Mouse (Mus musculus): Measurements from ENCODE around the gene Nol3. TPM values are rescaled to one million over a fixed set of nuclear protein-coding genes. Genes with fewer than 3 reads are reported as not detected.

The Nol3 gene
- total and polyA plus RNA-seq, 3 experiments: 0.63 to 0.89 TPM; not detected in 1

Other genes starting within 250 kb of the Nol3 start
- not detected in 2 replicates for gene Ces3a, start 227.5 kb upstream of the Nol3 start, total RNA-seq (2012; rRNA removed)
- not detected for gene Ces3a, start 227.5 kb upstream of the Nol3 start, polyA plus RNA-seq (2012; ENCODE audit: insufficient read depth in 1 of 2, insufficient read length in 2 of 2, low read depth in 1 of 2, low replicate concordance in 2 of 2, missing spikeins in 1 of 2)
- gene Ces3b, start 192.4 kb upstream of the Nol3 start, total RNA-seq (2012; rRNA removed): not detected in 2 replicates
- gene Ces3b, start 192.4 kb upstream of the Nol3 start, polyA plus RNA-seq (2012; ENCODE audit: insufficient read depth in 1 of 2, insufficient read length in 2 of 2, low read depth in 1 of 2, low replicate concordance in 2 of 2, missing spikeins in 1 of 2): not detected
- not detected in 2 replicates for gene Ces4a, start 144.3 kb upstream of the Nol3 start, total RNA-seq (2012; rRNA removed)
- gene Ces4a, start 144.3 kb upstream of the Nol3 start, polyA plus RNA-seq (2012; ENCODE audit: insufficient read depth in 1 of 2, insufficient read length in 2 of 2, low read depth in 1 of 2, low replicate concordance in 2 of 2, missing spikeins in 1 of 2): not detected
- gene Cbfb, start 105.5 kb upstream of the Nol3 start, total RNA-seq (2012; rRNA removed): 32.5 and 40.6 TPM in 2 replicates
- gene Cbfb, start 105.5 kb upstream of the Nol3 start, polyA plus RNA-seq (2012; ENCODE audit: insufficient read depth in 1 of 2, insufficient read length in 2 of 2, low read depth in 1 of 2, low replicate concordance in 2 of 2, missing spikeins in 1 of 2): 10 to 100 TPM in 1 of 2 experiments, not detected in 1; 37.9 TPM
- 16.0 and 18.3 TPM in 2 replicates for gene D230025D16Rik, start 51.0 kb upstream of the Nol3 start, total RNA-seq (2012; rRNA removed)
- gene D230025D16Rik, start 51.0 kb upstream of the Nol3 start, polyA plus RNA-seq (2012; ENCODE audit: insufficient read depth in 1 of 2, insufficient read length in 2 of 2, low read depth in 1 of 2, low replicate concordance in 2 of 2, missing spikeins in 1 of 2): 10 to 100 TPM in 1 of 2 experiments, not detected in 1; 22.4 TPM
- gene B3gnt9, start 21.0 kb upstream of the Nol3 start, total RNA-seq (2012; rRNA removed): 2.7 and 2.8 TPM in 2 replicates
- 1 to 10 TPM in 1 of 2 experiments, not detected in 1; 4.7 TPM for gene B3gnt9, start 21.0 kb upstream of the Nol3 start, polyA plus RNA-seq (2012; ENCODE audit: insufficient read depth in 1 of 2, insufficient read length in 2 of 2, low read depth in 1 of 2, low replicate concordance in 2 of 2, missing spikeins in 1 of 2)
- 29.0 and 31.0 TPM in 2 replicates for gene Tradd, start 11.5 kb upstream of the Nol3 start, total RNA-seq (2012; rRNA removed)
- 10 to 100 TPM in 1 of 2 experiments, not detected in 1; 33.5 TPM for gene Tradd, start 11.5 kb upstream of the Nol3 start, polyA plus RNA-seq (2012; ENCODE audit: insufficient read depth in 1 of 2, insufficient read length in 2 of 2, low read depth in 1 of 2, low replicate concordance in 2 of 2, missing spikeins in 1 of 2)
- gene Fbxl8, start 11.5 kb upstream of the Nol3 start, total RNA-seq (2012; rRNA removed): 4.1 and 4.8 TPM in 2 replicates
- gene Fbxl8, start 11.5 kb upstream of the Nol3 start, polyA plus RNA-seq (2012; ENCODE audit: insufficient read depth in 1 of 2, insufficient read length in 2 of 2, low read depth in 1 of 2, low replicate concordance in 2 of 2, missing spikeins in 1 of 2): 1 to 10 TPM in 1 of 2 experiments, not detected in 1; 7.2 TPM
- gene Hsf4, start 6.3 kb upstream of the Nol3 start, total RNA-seq (2012; rRNA removed): 1.4 and 1.7 TPM in 2 replicates
- gene Hsf4, start 6.3 kb upstream of the Nol3 start, polyA plus RNA-seq (2012; ENCODE audit: insufficient read depth in 1 of 2, insufficient read length in 2 of 2, low read depth in 1 of 2, low replicate concordance in 2 of 2, missing spikeins in 1 of 2): 1 to 10 TPM in 1 of 2 experiments, not detected in 1; 7.1 TPM
- gene 4931428F04Rik, start 13.7 kb downstream of the Nol3 start, total RNA-seq (2012; rRNA removed): 5.6 and 8.2 TPM in 2 replicates
- gene 4931428F04Rik, start 13.7 kb downstream of the Nol3 start, polyA plus RNA-seq (2012; ENCODE audit: insufficient read depth in 1 of 2, insufficient read length in 2 of 2, low read depth in 1 of 2, low replicate concordance in 2 of 2, missing spikeins in 1 of 2): 10 to 100 TPM in 1 of 2 experiments, not detected in 1; 13.0 TPM
- 0.56 and 0.69 TPM in 2 replicates for gene Exoc3l, start 20.0 kb downstream of the Nol3 start, total RNA-seq (2012; rRNA removed)
- gene Exoc3l, start 20.0 kb downstream of the Nol3 start, polyA plus RNA-seq (2012; ENCODE audit: insufficient read depth in 1 of 2, insufficient read length in 2 of 2, low read depth in 1 of 2, low replicate concordance in 2 of 2, missing spikeins in 1 of 2): 1 to 10 TPM in 1 of 2 experiments, not detected in 1; 2.0 TPM
- 95.9 and 98.5 TPM in 2 replicates for gene E2f4, start 21.5 kb downstream of the Nol3 start, total RNA-seq (2012; rRNA removed)
- gene E2f4, start 21.5 kb downstream of the Nol3 start, polyA plus RNA-seq (2012; ENCODE audit: insufficient read depth in 1 of 2, insufficient read length in 2 of 2, low read depth in 1 of 2, low replicate concordance in 2 of 2, missing spikeins in 1 of 2): 100 to 1,000 TPM in 1 of 2 experiments, 10 to 100 TPM in 1; 97.9 to 313 TPM
- gene Elmo3, start 29.5 kb downstream of the Nol3 start, total RNA-seq (2012; rRNA removed): 1.0 and 1.3 TPM in 2 replicates
- gene Elmo3, start 29.5 kb downstream of the Nol3 start, polyA plus RNA-seq (2012; ENCODE audit: insufficient read depth in 1 of 2, insufficient read length in 2 of 2, low read depth in 1 of 2, low replicate concordance in 2 of 2, missing spikeins in 1 of 2): 1 to 10 TPM in 1 of 2 experiments, not detected in 1; 2.9 TPM
- 2.6 and 3.2 TPM in 2 replicates for gene Lrrc29, start 50.1 kb downstream of the Nol3 start, total RNA-seq (2012; rRNA removed)
- gene Lrrc29, start 50.1 kb downstream of the Nol3 start, polyA plus RNA-seq (2012; ENCODE audit: insufficient read depth in 1 of 2, insufficient read length in 2 of 2, low read depth in 1 of 2, low replicate concordance in 2 of 2, missing spikeins in 1 of 2): 1 to 10 TPM in 1 of 2 experiments, not detected in 1; 6.1 TPM
- 123 and 149 TPM in 2 replicates for gene Tmem208, start 50.2 kb downstream of the Nol3 start, total RNA-seq (2012; rRNA removed)
- gene Tmem208, start 50.2 kb downstream of the Nol3 start, polyA plus RNA-seq (2012; ENCODE audit: insufficient read depth in 1 of 2, insufficient read length in 2 of 2, low read depth in 1 of 2, low replicate concordance in 2 of 2, missing spikeins in 1 of 2): 10 to 100 TPM in 1 of 2 experiments, not detected in 1; 94.5 TPM
- 2.5 and 2.8 TPM in 2 replicates for gene Fhod1, start 71.8 kb downstream of the Nol3 start, total RNA-seq (2012; rRNA removed)
- 10 to 100 TPM in 1 of 2 experiments, not detected in 1; 10.9 TPM for gene Fhod1, start 71.8 kb downstream of the Nol3 start, polyA plus RNA-seq (2012; ENCODE audit: insufficient read depth in 1 of 2, insufficient read length in 2 of 2, low read depth in 1 of 2, low replicate concordance in 2 of 2, missing spikeins in 1 of 2)
- gene Slc9a5, start 72.7 kb downstream of the Nol3 start, total RNA-seq (2012; rRNA removed): 0.12 and 0.20 TPM in 2 replicates
- gene Slc9a5, start 72.7 kb downstream of the Nol3 start, polyA plus RNA-seq (2012; ENCODE audit: insufficient read depth in 1 of 2, insufficient read length in 2 of 2, low read depth in 1 of 2, low replicate concordance in 2 of 2, missing spikeins in 1 of 2): 1 to 10 TPM in 1 of 2 experiments, not detected in 1; 1.9 TPM
- gene Plekhg4, start 97.1 kb downstream of the Nol3 start, total RNA-seq (2012; rRNA removed): not detected in 2 replicates
- gene Plekhg4, start 97.1 kb downstream of the Nol3 start, polyA plus RNA-seq (2012; ENCODE audit: insufficient read depth in 1 of 2, insufficient read length in 2 of 2, low read depth in 1 of 2, low replicate concordance in 2 of 2, missing spikeins in 1 of 2): under 1 TPM in 1 of 2 experiments, not detected in 1; 0.10 TPM
- gene Kctd19, start 137.4 kb downstream of the Nol3 start, total RNA-seq (2012; rRNA removed): not detected in 2 replicates
- gene Kctd19, start 137.4 kb downstream of the Nol3 start, polyA plus RNA-seq (2012; ENCODE audit: insufficient read depth in 1 of 2, insufficient read length in 2 of 2, low read depth in 1 of 2, low replicate concordance in 2 of 2, missing spikeins in 1 of 2): not detected
- gene Lrrc36, start 137.4 kb downstream of the Nol3 start, total RNA-seq (2012; rRNA removed): not detected in 2 replicates
- gene Lrrc36, start 137.4 kb downstream of the Nol3 start, polyA plus RNA-seq (2012; ENCODE audit: insufficient read depth in 1 of 2, insufficient read length in 2 of 2, low read depth in 1 of 2, low replicate concordance in 2 of 2, missing spikeins in 1 of 2): under 1 TPM in 1 of 2 experiments, not detected in 1; 0.06 TPM
- gene Tppp3, start 195.4 kb downstream of the Nol3 start, total RNA-seq (2012; rRNA removed): 0.42 and 0.81 TPM in 2 replicates
- gene Tppp3, start 195.4 kb downstream of the Nol3 start, polyA plus RNA-seq (2012; ENCODE audit: insufficient read depth in 1 of 2, insufficient read length in 2 of 2, low read depth in 1 of 2, low replicate concordance in 2 of 2, missing spikeins in 1 of 2): 1 to 10 TPM in 1 of 2 experiments, not detected in 1; 1.7 TPM
- 4.7 and 4.9 TPM in 2 replicates for gene Zdhhc1, start 220.8 kb downstream of the Nol3 start, total RNA-seq (2012; rRNA removed)
- 10 to 100 TPM in 1 of 2 experiments, not detected in 1; 11.5 TPM for gene Zdhhc1, start 220.8 kb downstream of the Nol3 start, polyA plus RNA-seq (2012; ENCODE audit: insufficient read depth in 1 of 2, insufficient read length in 2 of 2, low read depth in 1 of 2, low replicate concordance in 2 of 2, missing spikeins in 1 of 2)
- gene Hsd11b2, start 242.6 kb downstream of the Nol3 start, total RNA-seq (2012; rRNA removed): 0.27 TPM in 1 of 2 replicates, not detected in the other
- 1 to 10 TPM in 1 of 2 experiments, not detected in 1; 2.1 TPM for gene Hsd11b2, start 242.6 kb downstream of the Nol3 start, polyA plus RNA-seq (2012; ENCODE audit: insufficient read depth in 1 of 2, insufficient read length in 2 of 2, low read depth in 1 of 2, low replicate concordance in 2 of 2, missing spikeins in 1 of 2)